Mouse (Mus musculus) cerebellum, postnatal 36 days (tissue): Measurements from ENCODE around the gene Ern1.
"Not testable (repeated sequence)": the region's sequence is repeated elsewhere in the genome, so short reads cannot be mapped to it uniquely, and the experiment has no call there.

Experiments
- DNase-seq, 2 experiments: peaks; one replicate each; pipeline ENCODE4 v3.0.0; 2021 to 2022; ENCODE audit warnings: mixed read lengths in 2 of 2

Gene Ern1

DNA sequence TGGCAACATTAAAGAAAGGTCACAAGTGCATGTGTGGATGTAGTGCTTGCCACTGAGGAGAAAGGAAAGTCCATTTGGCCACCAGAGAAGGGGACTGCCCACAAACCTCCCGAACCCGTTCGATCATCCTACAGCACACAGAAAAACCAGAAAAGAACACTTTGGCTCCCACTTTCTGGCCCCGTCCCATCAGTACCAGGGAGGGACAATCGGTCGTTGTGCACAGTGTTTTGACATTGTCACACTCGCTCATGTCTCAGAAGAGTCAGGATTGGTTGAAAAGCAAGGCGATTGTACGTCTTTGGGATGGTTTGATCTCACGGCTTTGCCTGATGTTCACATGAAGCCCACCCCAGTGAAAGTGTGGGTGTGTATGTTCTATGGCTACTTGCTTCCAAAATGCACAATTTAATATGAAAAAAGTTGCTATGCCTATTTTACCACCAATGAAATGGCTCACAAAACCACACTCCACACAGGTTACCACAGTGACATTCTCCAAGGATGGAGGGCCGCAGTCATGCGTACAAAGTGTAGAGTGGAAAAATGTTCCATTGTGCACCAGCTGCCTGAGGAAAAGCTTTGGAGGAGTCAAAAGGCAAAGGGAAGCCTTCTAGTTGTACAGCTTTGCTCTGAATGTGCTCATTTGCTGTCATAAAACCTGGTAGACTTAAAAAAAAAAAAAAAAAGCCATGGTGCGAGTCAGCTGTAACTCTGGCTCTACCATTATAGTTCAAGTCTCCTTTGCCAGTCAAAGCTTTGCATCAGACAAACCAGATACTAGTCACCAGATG lies 15.2 kb upstream of the Ern1 start:
- no peak for DNase-seq

DNA sequence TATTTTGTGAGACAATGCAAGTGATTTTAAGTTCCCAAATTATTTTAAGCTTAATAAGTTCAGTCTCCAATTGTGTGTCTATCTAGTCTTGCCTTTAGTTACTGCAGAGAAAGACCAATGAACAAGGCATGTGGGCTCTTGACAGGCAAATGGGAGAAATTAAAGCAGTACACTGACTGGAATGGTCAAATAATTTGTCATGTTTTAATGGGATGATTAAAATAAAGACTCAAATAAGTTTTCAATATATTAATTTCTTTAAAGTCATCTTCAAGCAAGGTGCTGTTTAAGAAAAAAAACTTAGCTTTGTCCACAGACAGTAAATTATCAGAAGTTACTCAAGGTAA lies 14.5 kb upstream of the Ern1 start:
- no peak for DNase-seq

DNA sequence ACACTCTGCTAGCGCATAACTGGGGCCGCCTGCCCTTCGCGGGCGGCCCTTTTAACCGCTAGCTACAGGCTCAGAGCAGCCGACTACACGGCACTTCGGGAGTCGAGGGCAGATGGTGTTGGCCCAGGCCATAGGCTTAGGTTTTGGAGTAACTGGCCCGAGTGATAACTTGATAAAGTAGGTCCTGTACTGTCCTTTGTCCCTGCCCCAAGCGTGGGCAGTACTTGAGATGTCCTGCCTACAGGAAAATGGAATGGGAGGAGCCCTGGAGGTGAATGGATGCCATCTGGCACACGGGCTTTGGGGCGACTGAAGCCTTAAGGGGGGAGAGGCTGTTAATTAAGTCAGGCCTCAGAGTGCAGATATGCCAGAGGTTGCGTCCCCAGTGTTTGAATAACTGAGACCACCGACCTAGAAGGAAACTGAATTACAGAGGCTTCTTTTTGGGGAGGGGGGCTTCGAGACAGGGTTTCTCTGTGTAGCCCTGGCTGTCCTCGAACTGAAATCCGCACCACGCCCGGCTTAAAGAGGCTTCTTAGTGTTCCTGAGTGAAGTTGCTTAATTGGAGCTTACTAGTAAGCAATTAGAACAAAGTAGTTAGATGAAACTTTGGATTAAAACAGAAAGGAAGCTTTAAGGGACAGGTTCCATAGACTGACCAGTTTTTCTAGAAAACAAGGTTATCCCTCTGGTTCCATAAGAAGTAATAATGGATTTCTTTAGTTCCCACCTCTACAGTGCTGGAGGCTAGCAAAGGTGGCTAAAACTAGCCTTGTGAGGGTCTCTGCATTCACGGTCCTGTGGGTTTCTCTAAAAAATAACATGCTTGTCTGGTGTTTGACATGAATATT lies 13.9 kb upstream of the Ern1 start:
- DNase-seq: peak; percentile 56 to 60

DNA sequence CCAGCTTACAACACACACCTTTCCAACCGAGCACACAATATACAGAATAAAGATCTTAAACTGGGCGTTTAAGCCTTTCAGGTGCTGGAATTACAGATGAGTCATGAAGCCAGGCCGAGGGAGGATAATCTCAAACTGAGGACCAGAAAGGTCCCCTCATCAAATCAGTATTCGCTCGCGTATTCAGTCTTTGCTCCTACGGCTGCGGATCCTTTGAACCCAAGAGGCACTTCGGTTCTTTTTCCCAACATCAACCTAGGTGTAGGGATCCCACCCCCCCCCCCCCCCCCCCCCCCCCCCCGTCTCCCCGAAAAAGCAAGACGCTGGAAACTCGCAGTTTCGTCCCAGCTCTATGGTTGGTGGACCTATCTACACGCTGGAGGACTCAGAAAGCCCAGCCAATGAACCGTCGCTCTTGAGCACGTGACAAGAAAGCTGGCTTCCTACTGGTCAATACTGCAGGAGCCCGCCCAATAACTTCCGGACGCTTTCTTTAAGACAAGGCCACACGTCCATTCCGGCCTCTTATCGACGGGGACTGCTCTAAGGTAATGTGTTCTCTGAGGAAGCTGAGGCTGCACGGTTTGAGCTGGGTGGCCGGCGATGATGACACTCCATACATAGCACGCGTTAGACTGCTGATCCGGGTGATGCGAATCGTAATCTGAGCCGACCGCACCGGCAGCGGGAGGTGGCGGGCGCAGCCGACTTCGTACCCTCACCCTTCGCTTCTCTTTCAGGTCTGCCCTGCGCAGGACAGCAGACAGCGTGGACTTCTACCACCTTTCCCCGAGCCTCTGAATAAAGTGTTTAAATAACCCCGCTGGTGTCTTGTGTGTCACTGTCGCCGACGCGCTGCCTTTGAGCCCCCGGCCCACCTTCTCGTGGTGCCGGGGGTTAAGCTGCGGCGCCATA lies 13.0 kb upstream of the Ern1 start:
- DNase-seq: peak; percentile 92 to 97

DNA sequence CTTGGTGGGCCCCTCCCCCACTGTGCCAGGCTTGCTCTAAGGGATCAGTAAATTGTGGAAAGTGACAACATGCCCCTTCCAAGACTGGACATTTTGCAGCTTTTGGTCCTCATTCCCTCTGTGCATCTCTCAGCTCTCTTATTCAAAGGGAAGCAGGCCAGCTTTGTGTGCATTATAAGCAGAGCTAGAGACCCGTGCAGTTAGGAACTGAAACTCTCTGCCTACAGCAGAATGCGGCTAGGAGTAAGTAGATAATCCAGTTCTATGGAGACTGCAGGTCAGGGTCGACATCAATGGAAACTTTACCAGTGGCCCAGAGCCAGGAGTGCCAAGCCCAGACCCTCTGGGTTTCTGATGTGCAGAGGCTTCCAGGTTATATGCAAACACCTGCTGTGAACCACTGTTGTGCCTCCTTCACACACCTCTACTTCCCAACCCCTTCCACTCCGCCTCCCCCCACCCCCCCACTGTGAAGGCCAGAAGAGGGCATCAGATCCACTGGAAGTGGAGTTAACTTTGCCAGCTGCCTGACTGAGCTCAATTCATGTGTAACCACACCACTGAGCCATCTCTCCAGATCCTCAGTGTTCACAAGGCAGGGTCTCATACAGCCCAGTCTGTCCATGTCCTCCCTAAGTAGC lies 11.2 kb upstream of the Ern1 start:
- DNase-seq: no peak

DNA sequence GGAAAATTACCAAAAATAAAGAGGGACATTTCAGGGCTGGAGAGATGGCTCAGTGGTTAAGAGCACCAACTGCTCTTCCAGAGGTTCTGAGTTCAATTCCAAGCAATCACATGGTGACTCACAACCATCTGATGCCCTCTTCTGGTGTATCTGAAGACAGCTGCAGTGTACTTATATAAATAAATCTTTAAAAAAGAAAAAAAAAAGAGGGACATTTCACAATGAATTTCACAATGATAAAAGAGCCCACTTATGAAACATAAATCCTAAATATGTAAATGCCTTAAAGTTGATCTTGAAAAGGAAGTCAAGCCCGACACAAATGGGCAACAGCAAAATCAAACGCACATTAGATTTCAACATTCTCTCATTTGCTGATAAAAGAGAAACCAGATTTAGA lies 10.3 kb upstream of the Ern1 start:
- DNase-seq: no peak

DNA sequence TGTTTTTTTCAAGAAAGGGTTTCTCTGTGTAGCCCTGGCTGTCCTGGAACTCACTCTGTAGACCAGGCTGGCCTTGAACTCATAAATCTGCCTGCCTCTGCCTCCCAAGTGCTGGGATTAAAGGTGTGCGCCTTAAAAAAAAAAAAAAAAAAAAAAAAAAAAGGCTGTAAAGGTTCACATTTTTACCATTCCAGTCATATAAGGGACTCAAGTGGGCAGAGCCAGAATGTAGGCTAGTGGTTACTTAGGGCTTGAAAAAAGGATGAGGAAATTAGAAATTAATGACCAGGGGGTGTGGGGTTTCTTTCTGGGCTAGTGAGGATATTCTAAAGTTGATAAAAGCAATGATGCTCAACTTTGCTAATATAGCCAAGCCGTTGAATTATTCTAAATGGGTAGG lies 9.4 kb upstream of the Ern1 start:
- DNase-seq: not testable (repeated sequence)

DNA sequence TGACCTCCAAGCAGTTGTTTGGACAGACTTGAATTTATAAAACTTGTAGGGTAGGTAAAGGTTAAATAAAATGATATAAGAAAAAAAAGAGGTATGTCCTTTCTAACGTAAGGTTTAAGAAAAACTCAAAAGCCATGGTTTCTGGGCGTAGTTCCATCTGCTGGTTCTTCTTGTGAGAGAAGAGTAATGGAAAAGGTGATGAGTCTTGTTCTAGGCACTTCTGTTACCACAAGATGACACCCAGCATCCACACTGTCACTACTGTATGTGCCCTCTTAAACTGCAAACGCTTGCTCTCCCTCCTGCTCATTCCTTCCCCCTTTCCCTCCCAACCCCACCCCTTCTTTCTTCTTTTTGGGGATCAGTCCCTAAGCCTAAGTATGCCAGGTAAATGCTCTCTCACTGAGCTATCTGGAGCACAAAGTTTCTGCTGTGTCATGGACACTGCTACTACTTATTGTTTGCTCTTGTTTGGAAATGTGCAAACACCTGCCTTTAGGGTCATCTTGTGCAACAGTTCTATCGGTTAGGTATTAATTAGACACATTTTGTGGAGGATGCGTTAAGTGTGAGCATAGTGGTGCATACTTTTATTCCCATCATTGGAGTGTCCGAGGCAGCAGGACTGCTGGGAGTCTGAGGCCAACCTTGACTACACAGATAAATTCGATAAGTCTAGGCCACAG lies 5.5 kb upstream of the Ern1 start:
- no peak for DNase-seq

DNA sequence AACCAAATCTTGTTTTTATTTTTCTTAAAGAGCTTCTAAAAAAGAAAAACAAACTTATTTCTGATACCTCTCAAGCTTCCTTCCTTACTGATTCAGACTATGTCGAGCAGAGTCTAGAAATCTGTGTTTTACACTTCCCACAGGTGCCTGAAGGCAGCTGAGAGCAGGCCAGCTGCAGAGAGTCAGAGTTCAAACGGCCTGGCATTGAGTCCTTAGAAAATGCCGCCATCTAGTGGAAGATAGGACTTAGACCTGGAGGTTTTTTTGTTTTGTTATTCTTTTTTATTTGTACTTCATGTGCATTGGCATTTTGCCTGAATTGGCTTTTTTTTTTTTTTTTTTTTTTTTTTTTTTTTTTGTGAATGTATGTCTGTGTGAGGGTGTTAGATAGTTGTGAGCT lies 3.7 kb upstream of the Ern1 start:
- peak; percentile 43 to 46 for DNase-seq

DNA sequence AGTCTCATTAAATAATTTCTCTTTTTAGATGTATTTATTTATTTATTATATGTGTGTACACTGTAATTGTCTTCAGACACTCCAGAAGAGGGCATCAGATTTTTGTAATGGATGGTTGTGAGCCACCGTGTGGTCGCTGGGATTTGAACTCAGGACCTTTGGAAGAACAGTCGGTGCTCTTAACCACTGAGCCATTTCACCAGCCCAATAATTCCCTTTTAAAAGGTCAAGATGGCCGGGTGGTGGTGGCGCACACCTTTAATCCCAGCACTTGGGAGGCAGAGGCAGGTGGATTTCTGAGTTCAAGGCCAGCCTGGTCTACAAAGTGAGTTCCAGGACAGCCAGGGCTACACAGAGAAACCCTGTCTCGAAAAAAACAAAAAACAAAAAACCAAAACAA lies 2.9 kb upstream of the Ern1 start:
- DNase-seq: not testable (repeated sequence)

DNA sequence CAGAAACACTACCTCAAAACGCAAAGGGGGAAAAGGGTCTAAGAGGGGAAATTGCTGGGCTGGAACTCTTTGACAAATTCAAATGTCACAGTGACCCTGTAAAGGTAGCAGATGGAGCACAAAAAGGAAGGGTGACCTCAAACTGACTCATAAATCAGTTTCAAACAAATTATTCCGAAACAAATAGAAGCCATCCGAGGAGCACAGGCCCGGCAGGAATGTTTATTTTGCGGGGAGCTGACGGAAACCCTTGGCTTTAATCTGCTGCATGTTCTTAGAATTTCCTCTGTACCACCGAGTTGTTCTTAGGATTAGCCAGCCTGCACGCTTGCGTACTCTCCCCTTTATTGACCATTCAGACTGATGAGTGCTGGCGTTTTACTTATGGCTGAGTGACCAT lies 2.4 kb upstream of the Ern1 start:
- DNase-seq: no peak

DNA sequence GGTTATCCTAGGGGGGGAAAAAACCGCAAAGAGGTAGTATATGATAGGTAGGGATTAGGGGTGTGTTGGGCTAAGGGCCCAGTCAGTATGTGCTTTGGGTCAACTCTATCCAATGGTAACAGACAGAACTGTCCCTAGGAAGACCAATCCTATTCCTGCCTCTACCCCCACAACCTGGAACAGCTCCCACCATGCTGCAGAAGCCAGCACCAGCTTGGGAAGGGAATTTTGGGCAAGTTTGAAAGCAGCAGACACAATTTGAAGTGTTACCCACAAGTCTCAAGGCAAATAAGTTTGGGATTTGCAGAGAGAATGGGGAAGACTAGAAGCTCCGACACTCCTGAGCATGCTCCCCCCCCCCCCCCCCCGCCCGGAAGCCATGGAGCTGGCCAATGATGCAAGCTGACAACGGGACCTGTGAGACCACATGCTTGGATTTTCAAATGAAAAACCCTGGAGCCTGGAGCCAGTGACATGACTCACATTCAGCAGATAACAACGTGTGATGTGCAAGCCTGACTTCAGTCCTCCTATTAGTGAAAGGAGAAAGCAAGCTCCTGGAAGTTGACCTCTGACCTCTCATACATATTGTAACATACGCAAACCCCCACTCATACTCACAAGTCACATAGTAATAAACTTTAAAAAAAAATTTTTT lies 1.5 kb upstream of the Ern1 start:
- no peak for DNase-seq

DNA sequence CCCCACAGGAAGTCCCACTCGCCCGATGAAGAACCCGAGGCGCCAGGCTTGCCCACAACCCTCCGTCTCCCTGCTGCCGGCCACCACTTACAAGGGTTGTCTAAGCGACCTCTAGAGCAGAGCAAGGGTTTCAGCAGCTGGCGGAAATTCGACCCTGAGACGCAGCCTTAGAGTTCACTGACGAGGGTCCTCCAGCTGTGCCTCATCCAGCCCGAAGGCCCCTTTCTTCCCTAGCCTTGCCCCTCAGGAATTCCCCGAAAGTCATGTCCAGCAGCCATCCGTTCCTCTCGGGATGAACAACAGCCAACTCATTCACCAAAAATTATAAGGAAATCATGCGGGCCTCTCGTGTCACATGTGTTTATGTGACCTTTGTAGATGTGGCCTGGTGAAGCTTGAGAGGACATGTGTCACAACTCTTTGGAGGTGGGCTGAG lies 492 bp upstream of the Ern1 start:
- no peak for DNase-seq

DNA sequence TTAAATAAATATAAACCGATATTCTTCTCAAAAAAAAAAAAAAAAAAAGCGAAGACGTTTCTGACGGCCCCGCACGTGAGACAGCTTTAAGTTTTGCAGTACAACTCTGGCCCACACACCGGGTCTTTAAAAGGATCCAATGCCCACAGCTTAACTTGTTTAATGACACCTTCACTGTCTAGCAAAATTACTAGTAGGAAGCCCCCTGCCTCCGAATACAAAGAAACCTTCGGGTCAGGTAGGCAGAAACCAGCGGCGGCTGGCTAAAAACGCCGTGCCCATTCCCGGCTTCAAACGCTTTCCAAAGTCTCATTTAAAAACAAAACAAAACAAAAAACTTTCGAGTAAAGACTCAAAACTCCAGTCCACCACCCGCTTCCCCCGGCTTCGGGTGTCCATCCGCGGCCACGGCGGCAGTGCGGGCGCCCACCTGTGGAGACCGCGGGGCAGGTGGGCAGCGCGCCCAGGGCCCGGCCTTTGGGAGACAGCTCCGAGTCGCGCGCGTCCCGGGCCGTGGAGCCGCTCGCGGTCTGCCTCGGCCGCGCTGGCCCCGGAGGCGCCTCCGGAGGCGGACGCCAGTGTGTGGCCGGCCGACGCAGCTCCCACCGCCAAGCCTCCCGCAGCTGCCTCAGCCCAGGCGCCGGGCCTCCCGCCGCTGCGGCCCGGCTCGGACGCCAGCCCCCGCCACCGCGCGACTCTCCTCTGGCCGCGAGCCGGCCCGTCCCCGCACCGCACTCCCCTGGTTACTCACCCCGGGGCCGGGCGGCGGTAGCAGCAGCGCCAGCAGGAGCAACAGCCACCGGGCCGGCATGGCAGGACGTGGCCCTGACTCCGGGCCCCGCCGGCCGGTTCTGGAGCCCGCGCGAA lies 553 bp downstream of the Ern1 start:
- DNase-seq: peak; percentile 56 to 65

DNA sequence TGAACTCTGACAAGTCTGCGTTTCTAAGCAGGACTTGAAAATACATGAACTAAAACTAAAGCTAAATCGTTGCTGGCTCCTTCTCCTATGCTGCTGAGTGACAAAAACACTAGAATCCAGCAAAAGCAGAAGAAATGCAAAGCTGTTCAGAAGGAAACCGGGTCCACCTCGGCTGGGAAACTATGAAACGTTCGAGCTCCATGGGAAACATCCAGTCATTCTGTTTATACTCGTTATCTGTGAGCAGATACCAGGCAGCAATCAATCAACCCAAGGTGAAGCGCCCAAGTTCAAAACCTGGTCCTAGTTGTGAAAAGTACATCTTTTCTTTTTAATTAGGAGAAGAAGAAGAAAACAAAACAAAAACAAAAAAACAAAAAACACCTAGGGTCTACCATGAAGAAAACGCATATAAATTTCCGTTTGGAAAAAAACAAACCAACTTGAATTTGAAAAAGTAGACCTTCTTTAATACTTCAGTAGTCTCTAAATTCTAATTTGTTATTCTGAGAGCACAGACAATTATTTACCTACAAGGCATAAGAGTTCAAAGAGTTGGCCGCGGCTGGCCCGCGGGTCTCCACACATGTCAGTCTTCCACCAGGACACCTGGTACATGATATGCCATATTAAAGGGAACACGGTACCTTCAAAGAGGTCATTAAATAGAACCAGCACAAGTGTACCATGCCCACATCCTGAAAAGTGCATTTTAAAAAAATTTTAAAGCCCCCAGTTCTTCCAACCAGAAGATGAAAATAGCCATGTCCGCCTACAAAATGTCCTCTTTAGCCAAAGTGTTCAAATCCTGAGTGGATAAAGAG lies 1.4 kb downstream of the Ern1 start:
- DNase-seq: no peak

DNA sequence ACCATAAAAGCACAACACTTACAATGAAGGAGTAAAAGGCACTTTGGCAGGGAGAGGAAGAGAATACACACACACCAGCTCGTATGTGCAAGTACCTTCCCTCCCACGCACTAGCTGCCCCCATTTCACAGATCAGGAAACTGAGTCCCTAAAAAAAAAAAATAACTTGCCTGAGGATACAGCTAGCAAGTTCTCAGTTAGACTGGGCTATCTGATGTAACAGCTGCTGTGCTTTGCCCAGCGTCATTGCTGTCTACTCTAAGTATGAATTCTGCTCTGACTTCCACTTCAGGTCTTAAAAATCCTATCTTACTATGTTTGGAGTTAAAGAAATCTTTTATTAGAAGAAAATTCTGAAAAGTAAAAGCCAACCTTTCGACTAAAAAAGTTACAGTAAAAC lies 2.0 kb downstream of the Ern1 start:
- DNase-seq: no peak

DNA sequence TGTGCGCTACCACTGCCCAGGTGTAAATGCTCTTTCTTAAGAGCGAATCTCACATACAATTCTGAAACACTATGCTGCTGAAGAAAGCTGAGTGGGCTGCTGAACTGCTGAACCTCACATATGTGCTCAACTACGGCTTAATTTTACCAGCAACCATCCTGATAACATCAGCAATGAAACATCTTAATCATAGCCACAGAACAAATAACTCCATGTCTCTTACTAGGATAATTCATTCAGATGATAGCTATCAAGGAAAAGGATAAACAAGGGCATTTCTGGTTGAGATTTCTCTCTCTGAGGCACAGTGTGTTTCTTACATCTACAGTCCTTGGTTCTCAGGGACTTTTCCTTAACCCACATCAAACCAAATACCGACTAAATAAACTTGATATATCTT lies 2.8 kb downstream of the Ern1 start:
- no peak for DNase-seq

DNA sequence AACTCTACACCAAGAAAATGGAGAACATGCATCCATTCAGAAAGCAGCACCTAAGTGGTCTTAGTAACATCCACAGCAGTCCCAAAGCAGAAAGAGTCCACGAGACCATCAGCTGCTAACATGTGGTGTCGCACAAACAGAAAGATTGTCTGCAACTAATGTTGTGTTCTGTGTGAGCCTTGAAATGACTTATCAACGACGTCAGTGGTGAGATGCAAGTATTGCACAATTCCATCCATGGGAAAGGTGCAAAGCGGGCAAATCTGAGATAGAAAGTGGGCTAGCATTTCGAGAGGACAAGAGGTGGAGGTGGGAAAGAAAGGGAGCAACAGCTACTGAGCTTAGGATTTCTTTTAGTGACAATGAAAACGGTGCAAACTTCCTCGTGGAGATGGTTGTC lies 4.8 kb downstream of the Ern1 start:
- DNase-seq: no peak

DNA sequence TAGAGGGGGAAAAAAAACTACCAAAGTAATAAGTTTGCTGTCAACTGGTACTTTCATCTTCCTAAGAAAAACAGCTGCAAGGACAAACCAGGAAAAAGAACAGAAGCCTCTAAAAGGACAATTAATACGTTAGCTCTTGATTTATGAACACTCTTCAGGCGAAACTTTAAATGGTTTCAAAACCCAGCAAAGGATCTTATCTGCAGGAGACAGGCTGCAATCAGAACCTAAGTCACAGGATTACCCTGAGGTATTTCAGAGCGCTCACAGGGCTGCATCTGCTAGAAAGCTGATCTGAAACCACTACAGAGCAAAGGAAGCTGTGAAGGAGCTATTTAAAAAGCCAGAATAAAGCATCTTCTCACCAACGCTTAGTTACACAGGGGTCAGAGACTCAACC lies 6.0 kb downstream of the Ern1 start:
- no peak for DNase-seq

DNA sequence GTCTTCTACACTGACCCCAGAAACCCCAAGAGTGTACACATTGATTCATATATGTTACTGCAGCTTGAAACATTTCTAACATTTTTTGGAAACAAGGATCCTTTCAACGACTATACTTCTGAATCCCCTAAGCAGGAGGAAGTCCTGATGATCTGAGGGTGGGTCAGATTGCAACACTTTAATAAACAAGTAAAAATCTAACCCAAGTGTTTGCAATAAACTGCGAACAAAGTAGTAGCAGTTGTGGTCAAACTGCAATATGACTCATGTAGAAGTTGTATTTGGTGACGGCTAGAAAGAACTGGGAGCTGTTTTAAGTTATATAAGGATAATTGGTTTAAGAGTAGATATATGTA lies 7.1 kb downstream of the Ern1 start:
- no peak for DNase-seq
